Mouse (Mus musculus) embryo, embryonic 9.5 days (tissue): ENCODE measurements around the gene Kif16b.
"Not testable (repeated sequence)": the region's sequence is repeated elsewhere in the genome, so short reads cannot be mapped to it uniquely, and the experiment has no call there.

Experiments used
- DNase-seq: peaks from one replicate; pipeline ENCODE4 v3.0.0-alpha.2; 2017; ENCODE audit errors: extremely low spot score

Kif16b gene

GRCm38 (mm10) chr2:142596176-142597170 lies 304.9 kb downstream of the Kif16b start:
- no peak for DNase-seq

- no peak for DNase-seq
Measured at GRCm38 (mm10) chr2:142590938-142591337, 310.4 kb downstream of the Kif16b start.

- peak; percentile 41 for DNase-seq
Measured at GRCm38 (mm10) chr2:142590284-142590724, 311.0 kb downstream of the Kif16b start.

- peak; percentile 51 for DNase-seq
Measured at GRCm38 (mm10) chr2:142589403-142590283, 311.7 kb downstream of the Kif16b start.

GRCm38 (mm10) chr2:142585845-142586244 lies 315.5 kb downstream of the Kif16b start:
- no peak for DNase-seq

- no peak for DNase-seq
Measured at GRCm38 (mm10) chr2:142584851-142585737, 316.2 kb downstream of the Kif16b start.

GRCm38 (mm10) chr2:142580449-142580848 lies 320.9 kb downstream of the Kif16b start:
- no peak for DNase-seq

GRCm38 (mm10) chr2:142577414-142577813 lies 323.9 kb downstream of the Kif16b start:
- not testable (repeated sequence) for DNase-seq

GRCm38 (mm10) chr2:142569771-142570170 lies 331.6 kb downstream of the Kif16b start:
- no peak for DNase-seq
